ENCODE assay signal across 19 mouse cellular contexts in the genomic region with DNA sequence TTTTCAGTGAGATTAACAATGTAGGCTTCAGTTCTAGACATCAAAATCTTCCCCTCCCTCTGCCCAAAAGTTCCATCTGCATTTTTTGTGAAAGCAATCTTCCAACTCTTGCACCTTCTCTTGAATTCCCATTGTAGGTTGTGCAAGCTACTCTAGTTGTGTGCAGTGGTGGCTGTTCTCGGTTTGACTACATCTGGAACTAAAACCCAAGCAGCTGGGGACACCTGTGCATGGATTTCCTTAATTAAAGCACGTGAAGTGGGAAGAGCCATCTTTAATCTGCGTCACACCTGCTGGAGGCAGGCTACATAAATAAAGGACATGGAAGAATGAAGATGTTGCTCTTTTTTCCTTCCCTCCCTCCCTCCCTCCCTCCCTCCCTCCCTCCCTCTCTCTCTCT. TPM values are rescaled to one million over a fixed set of nuclear protein-coding genes. Genes with fewer than 3 reads are reported as not detected.
DNase-seq lines count a peak whose midpoint lies in the region; TF ChIP-seq lines count a peak whose summit lies in the region.
"Had no signal": no experiment of that assay in that cellular context is flagged by ENCODE, and none has a peak within 500 bp of the region (broad histone marks: within the 10 kb centered on the region; RNA-seq: fewer than 3 reads in every experiment).

No protein-coding gene starts in this region.

- H3K36me3 ChIP-seq in CH12.LX (replicated peaks in 1 of 2; ENCODE audit: control insufficient read depth in 1 of 2, insufficient read depth in 1 of 2, low read length in 1 of 2) = no peaks in the 10 kb centered on the region
- H3K36me3 ChIP-seq: G1E had no signal

- no peak overlapping the region for H3K4me2 ChIP-seq in CH12.LX (ENCODE audit: insufficient read depth, low read depth, poor library complexity, severe bottlenecking)

- no peak for TF ChIP-seq RAD21 in CH12.LX (IDR thresholded peaks at IDR 0.05; ENCODE audit: low read depth, low read length)

- dilution Hi-C loops in CH12.LX (cut with MboI; ENCODE audit: extremely low pct_ligation_motif_present, extremely low pct_unique_long_range_greater_than_20kb, low sequenced_read_pairs) = no loop called here

- TF ChIP-seq EP300 in CH12.LX (IDR thresholded peaks at IDR 0.05; ENCODE audit: low read length) = peak; percentile 66

- no peaks in the 10 kb centered on the region for H3K9me3 ChIP-seq in CH12.LX (replicated peaks; ENCODE audit: low read length)
- H3K9me3 ChIP-seq: G1E had no signal

- in situ Hi-C loops in CH12.LX (cut with MboI; ENCODE audit: low pct_ligation_motif_present, low pct_unique_long_range_greater_than_20kb, low sequenced_read_pairs) = no loop called here

- no peaks in the 10 kb centered on the region for H3K79me2 ChIP-seq in CH12.LX (replicated peaks; ENCODE audit: control insufficient read depth, extremely low read depth, insufficient read depth, poor library complexity, severe bottlenecking)

- H3K27me3 ChIP-seq in CH12.LX (replicated peaks) = no peaks in the 10 kb centered on the region
- H3K27me3 ChIP-seq: Patski had no signal

- intact Hi-C loops in gastrocnemius, adult 2 months (cut with DNase I) = loop anchor here (1.0 kb wide), 1 partner anchor 55 kb away; no protein-coding TSS in a partner anchor
- intact Hi-C loops in heart, postnatal 10 days (cut with DNase I) = no loop called here

- no peak for TF ChIP-seq POLR2A in CH12.LX (IDR thresholded peaks at IDR 0.05; ENCODE audit: low read depth, low read length)

- peak overlapping the region; percentile 79 for H3K27ac ChIP-seq in gastrocnemius, adult 2 months
- H3K27ac ChIP-seq in CH12.LX (ENCODE audit: insufficient read depth, low read depth) = no peak overlapping the region

- no peak for DNase-seq in gastrocnemius, adult 2 months
- no peak for DNase-seq in gastrocnemius, postnatal 4 days (ENCODE audit: low spot score in 2 of 2)
- DNase-seq in heart, adult 11 months = peak; percentile 18
- DNase-seq in heart, postnatal 10 days = no peak
- DNase-seq in CH12.LX (ENCODE audit: extremely low read depth) = no peak
- no peak for DNase-seq in natural killer cell, adult 2 months (ENCODE audit: low spot score in 2 of 2)
- DNase-seq: adrenal gland, adult 2 months; adrenal gland, adult 8-10 months; adrenal gland, postnatal 10 days; adrenal gland, postnatal 14 days; adrenal gland, postnatal 25 days; adrenal gland, postnatal 36 days; B cell, adult 2 months; cerebellum, adult 11 months; cerebellum, adult 11-12 months; cerebellum, adult 18-20 months; cerebellum, adult 2 months had no signal

- no peak overlapping the region for H3K4me3 ChIP-seq in gastrocnemius, adult 2 months
- H3K4me3 ChIP-seq in CH12.LX (replicated peaks in 1 of 3; ENCODE audit: low read depth in 2 of 3, low read length in 2 of 3, poor library complexity in 1 of 3) = no peak overlapping the region

- H3K4me1 ChIP-seq in CH12.LX (ENCODE audit: control insufficient read depth in 1 of 2, insufficient read depth in 2 of 2) = peaks cover 3 to 17% of the 10 kb centered on the region in 2 experiments; a peak in 2 of 4 replicates

- TF ChIP-seq CTCF in gastrocnemius, adult 2 months (IDR thresholded peaks at IDR 0.05) = no peak
- no peak for TF ChIP-seq CTCF in CH12.LX (conservative IDR thresholded peaks at IDR 0.05 in 1 of 2, IDR thresholded peaks at IDR 0.05 in 1 of 2; ENCODE audit: low read depth in 2 of 2, low read length in 2 of 2)

- no peak overlapping the region for H3K9ac ChIP-seq in CH12.LX (ENCODE audit: insufficient read depth, low read depth)

TF ChIP-seq in CH12.LX, 34 proteins besides CTCF, POLR2A, EP300 and RAD21:
- TF ChIP-seq MAZ (IDR thresholded peaks at IDR 0.05; ENCODE audit: low read depth, low read length) (no peak), BHLHE40 (IDR thresholded peaks at IDR 0.05; ENCODE audit: low read depth, low read length) (peak; percentile 85), IRF4 (IDR thresholded peaks at IDR 0.05; ENCODE audit: low read depth, low read length) (peak; percentile 62; the same call in 1 of the 2 replicates), ZMIZ1 (IDR thresholded peaks at IDR 0.05; ENCODE audit: low read depth, low read length) (no peak), TCF12 (IDR thresholded peaks at IDR 0.05; ENCODE audit: low read depth, low read length) (peak; percentile 42)

RNA-seq across cellular contexts. Expression of a gene that starts 11.7 kb away (rescaled TPM):
- 1,000 to 10,000 TPM; 5,559 to 6,662 TPM for total RNA-seq in gastrocnemius, adult 2 months (2021)
- 1,000 to 10,000 TPM; 2,428 to 2,570 TPM for total RNA-seq in gastrocnemius, postnatal 4 days (2021)
- 1 to 10 TPM; 2.1 to 5.1 TPM for total RNA-seq in heart, postnatal 10 days (2021)
- 0.84 and 1.5 TPM in 2 replicates for total RNA-seq in CH12.LX (2012; rRNA removed)
- total RNA-seq in CH12.LX (2014; rRNA removed) = 1.6 and 1.7 TPM in 2 replicates
- 1.5 and 1.8 TPM in 2 replicates for polyA plus RNA-seq in CH12.LX (2012; ENCODE audit: insufficient read length, low read depth)

RNA-seq across cellular contexts. Expression of a gene that starts 34.7 kb away (rescaled TPM):
- 10 to 100 TPM; 29.9 to 38.6 TPM for total RNA-seq in gastrocnemius, adult 2 months (2021)
- 10 to 100 TPM; 46.0 to 51.7 TPM for total RNA-seq in gastrocnemius, postnatal 4 days (2021)
- 10 to 100 TPM; 45.3 to 48.8 TPM for total RNA-seq in heart, postnatal 10 days (2021)
- total RNA-seq in CH12.LX (2012; rRNA removed) (16.3 and 17.8 TPM in 2 replicates), CH12.LX (2014; rRNA removed) (65.2 and 71.3 TPM in 2 replicates)
- polyA plus RNA-seq in CH12.LX (2012; ENCODE audit: insufficient read length, low read depth) = 34.7 and 36.0 TPM in 2 replicates

Comparison
In these comparisons a context has a peak if more than half of its experiments do, and no peak if none do; other contexts are left out.
1. RNA of a gene that starts 11.7 kb away (total RNA-seq): 5,559 to 6,662 TPM in gastrocnemius, adult 2 months and 2,428 to 2,570 TPM in gastrocnemius, postnatal 4 days; 2.1 to 5.1 TPM in heart, postnatal 10 days and 0.84 to 1.7 TPM in CH12.LX; every median in the first group is over 100 times any median in the second.